Mouse (Mus musculus): ENCODE results near the gene Fam168a.

Gene Fam168a

DNA sequence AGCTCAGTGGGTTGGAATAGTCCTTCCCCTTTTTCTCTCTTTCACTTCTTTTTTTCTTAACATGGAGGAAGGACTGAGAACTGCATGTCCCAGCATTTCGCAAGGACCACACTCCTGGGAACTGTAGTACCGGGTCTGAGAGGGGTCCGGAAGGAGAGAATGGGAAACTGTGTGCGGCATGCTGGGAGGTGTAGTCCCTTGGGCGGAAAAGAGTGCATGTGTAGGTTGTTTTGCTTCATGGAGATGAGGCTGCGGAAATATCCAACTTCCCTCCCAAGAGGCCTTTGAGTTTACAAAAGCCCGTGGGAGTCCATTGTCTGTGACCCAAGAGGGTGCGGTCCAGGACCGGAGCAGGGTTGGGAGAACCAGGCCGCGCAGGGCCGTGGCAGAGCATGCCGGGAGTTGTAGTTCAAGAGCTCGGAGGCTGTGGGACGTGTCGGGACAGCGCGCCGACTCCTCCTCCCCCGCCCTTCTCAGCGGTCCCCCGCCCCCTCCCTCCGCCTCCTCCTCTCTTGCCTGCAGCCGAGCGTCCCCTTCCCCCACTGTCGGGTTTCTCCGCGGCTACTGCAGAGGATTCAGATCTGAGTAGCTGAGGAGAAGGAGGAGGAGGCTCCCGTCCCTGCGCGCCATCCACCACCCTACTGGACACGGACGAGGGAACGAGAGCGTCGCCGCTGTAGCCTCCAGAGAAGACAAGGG lies at the start of gene Fam168a:
Gene Fam168a (plus strand): TSS at position 493 of the 699 bp plus-strand sequence.
- peak; percentile 91 to 94 for DNase-seq (ENCODE audit: low spot score in 2 of 2)

DNA sequence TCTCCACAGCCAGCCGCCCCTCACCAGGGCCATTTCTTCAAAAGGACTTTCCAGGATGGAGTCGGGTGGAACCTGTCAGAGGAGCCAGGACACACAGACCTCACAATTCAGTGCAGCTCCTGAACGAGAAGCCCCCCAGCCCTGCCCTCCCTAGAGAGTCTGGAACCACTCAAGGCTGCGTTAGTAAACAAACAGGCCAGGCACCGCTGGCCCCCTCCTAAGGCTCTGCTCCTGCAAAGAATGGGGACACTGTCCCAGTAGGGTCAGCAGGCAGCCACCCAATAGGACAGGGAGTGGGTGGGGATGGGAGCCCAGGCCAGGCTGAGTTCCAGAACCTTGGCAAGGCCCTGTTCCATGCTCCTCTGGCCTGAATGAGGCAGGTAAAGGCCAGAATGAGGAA lies 49.7 kb upstream of the Fam168a start:
- peak in 1 of 2 experiments; percentile 38 for DNase-seq (ENCODE audit: low spot score in 2 of 2)

DNA sequence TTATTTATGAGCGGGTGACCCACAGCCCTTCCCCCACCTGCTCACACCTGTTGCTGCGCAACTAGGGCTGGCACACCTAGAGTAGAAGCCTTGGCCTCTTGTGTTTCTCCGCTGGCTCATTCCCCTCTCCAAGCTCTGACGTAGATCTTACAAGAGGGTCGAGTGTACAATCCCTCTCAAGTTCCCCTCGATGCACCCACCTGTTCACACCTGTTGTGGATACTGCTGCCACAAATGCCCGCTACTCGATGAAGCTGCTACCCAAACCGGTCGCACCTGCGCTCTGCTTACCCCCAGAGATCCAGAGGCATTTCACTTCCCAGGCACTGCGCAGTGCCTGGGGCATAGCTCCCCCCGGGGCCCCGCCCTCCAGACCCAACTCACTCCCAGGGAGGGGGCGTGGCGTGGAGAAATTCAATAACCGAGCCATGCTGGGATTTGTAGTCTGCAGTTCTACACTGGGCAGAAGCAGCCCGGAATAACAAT lies 48.3 kb upstream of the Fam168a start:
- no peak for DNase-seq (ENCODE audit: low spot score in 2 of 2)

DNA sequence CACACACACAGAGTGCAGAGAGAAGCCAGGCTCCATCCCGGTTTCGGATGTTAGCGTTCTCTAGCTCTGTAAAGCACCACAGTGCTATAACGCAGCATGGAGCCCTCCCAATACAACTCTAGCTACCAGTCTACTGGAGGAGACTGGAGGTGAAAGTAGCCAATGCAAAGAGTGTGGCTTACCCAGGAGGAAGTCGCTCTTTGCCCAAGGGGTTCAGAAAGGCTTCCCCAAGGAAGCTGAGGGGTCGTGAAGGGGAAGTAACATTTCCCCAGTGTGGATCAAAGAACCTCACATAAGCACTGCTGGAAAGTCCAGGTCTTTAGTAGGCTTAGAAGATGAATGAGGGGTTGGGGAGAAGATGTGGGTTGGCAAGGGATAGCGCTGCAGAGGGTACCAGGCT lies 45.2 kb upstream of the Fam168a start:
- DNase-seq (ENCODE audit: low spot score in 2 of 2) = no peak

DNA sequence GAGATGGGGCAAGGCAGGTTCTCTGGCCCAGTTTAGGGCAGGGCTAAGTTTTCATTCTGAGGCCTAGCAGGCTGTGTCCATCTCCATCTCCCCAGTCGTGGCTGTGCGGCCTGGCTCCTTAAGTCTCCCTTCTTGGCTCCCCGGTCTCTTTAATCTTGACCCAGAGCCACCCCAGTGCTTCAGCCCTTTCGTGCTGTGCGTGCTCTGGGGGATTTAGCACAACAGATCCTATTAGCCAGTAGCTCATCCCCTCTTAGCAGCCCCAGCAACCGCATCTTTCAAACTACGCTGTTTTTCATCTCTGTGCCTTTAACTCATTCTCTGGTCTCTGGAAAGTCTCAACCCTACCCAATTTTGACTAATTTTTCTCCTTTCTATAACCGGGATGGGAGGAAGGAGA lies 44.2 kb upstream of the Fam168a start, which contains the start of gene Plekhb1:
Gene Plekhb1 (minus strand): TSS at position 184 of the 400 bp plus-strand sequence.
- no peak for DNase-seq (ENCODE audit: low spot score in 2 of 2)

DNA sequence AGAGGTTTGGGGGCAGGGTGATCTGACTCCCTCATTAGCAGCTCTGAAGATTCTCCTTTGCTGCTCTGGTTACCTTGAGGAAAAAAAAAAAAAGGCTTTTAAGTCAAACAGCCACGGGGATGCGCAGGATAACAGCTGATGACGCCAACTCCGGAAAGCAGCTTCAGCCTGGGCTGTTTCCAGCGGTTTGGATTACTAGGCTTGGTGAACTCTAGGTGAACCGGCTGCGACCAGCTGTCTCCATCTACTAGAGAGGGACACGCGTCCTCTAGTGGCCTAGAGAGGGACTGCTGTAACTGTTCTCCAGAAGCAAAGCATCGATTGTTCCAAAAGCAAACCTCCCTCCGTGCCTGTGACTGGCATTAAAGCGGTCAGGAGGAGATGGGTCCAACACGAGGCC lies 43.2 kb upstream of the Fam168a start:
- peak; percentile 83 to 91 for DNase-seq (ENCODE audit: low spot score in 2 of 2)

DNA sequence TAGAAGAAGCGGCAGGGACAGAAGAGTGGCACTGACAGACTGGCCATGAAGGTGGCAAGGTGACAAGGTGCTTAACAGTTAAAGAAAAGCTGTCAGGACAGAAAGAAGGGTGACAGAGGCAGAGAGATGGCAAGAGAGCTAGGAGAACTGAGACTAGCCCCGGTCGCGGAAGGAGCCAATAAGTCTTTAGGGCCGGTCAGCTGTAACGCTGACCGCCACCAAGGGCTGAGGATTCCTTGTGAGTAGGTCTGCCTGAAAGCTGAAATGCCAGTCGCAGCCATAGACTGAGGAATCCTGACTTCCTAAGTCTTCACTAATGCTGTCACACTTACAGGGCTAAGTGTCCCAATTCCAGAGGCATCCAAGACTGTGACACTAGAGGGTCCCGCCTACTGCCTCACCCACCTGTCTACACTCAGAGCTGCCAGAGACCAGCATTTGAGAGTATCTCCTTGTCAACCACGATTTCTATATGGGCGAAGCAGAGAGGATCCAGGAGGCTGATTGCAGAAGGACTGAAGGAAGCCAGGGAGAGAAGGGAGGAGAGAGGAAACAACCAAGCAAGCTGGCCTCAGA lies 42.6 kb upstream of the Fam168a start:
- DNase-seq (ENCODE audit: low spot score in 2 of 2) = no peak

DNA sequence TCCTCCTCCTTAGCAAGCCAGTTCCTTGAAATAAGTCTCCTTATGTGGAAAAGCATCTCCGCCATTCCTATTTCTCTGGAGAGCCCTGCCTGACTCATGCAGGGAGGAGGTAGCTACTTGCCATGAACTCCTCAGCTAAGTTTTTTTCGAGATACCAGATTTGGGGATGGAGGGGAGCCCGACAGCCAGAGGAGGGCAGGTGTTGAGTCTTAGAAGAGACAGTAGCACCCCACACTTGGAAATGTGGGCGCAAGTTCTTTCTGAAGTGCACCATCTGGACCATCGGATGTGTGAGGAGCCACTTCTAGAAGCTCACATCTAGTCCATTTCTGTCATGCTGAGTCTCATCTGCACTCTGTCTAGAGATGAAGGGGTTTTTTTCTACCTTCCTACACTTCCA lies 35.8 kb upstream of the Fam168a start:
- DNase-seq (ENCODE audit: low spot score in 2 of 2) = peak; percentile 63 to 79

DNA sequence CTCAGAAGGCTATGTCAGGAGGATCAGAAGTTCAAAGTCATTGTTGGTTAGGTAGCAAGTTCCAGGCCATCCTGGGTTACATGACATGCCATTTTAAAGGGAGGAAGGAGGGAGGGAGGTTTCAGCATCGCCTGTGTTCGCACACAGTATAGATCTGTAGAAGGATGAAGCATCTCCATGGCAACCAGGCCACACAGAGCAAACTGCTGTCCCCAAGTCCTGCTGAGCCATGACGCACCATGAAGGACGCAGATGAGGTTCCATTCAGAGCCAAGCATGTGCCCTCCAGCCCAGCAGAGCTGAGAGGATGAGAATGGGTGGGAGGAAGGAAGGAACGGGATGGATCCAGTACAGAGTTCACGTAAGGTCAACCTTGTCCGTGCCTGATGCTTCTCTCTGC lies 33.0 kb upstream of the Fam168a start:
- DNase-seq (ENCODE audit: low spot score in 2 of 2) = no peak

DNA sequence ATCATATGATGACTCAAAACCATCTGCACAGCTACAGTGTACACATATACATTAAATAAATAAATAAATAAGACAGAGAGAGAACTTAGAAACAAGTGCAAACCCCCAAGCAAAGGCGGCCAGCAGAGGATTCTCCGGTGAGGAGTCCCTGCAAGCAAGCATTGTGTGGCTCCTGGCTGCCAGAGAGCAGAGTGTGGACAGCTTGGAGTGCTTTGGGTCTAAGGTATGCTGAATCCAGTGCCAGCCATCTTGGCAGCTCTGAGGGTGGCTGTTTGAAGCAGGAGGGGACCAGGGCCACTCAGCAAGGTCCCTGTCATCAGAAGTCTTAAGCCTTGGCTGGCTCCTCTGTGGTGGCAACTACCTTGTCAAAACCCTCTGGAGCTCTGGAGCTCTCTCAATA lies 31.5 kb upstream of the Fam168a start:
- no peak for DNase-seq (ENCODE audit: low spot score in 2 of 2)

DNA sequence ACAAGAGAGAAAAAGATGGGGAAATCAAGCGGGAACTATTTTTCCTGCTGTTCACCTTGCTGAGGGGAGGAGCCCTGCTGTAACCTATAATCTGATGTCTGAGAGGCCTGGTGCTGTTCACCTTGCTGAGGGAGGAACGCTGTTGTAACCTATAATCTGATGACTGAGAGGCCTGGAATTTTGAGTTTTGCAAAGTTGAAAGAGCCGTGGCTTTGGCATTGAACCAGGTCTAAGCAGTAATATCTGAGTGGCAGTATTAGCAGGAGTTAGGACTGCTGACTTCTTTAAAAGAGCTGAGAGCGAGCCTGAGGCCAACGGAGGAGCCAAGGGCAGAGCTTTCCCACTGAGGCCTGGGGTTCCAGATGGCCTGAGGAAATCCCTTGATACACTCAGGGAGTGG lies 28.4 kb upstream of the Fam168a start:
- DNase-seq (ENCODE audit: low spot score in 2 of 2) = no peak

DNA sequence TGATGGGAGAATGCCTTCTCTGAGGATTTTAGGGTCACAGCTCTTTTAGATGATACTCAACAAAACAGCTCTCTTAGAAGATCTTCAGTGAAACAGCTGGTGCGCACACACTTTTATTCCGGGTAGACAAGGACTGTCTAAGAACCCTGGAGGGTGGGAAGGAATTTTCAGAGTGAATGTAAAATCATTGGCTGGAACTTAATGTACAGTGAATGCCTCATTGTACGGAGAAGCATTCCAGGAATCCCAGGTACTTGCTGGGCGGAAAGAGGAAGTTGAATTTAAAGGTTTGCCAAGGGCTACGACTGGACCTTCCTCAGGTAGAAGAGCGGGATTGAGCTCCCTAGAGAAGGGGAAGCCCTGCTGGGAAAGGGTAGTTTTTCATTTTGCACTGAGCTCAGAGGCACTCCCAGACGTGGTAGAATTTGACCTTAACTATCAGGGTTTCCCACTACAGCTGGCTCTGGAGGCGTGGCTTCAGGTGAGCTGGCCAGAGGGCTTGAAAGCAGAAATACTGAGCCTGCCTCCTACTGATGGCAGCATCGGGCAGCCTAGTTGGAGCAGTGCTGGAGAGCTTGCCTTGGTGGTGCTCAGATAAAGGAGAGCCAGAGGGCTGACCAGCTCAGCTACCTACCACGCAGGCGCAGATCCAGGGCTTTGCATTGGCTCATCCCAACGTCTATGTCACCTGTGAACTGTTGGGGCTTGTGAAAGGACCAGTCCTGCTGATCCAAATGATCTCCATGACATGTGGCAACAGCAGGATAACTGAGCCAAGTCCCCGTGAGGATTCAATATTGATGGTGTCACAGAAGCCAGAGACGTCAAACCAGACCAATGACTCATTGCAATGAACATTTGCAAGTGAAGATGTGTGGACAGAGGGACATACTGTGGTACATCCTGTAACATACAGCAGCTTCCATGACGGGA lies 27.2 kb upstream of the Fam168a start:
- DNase-seq (ENCODE audit: low spot score in 2 of 2) = no peak

DNA sequence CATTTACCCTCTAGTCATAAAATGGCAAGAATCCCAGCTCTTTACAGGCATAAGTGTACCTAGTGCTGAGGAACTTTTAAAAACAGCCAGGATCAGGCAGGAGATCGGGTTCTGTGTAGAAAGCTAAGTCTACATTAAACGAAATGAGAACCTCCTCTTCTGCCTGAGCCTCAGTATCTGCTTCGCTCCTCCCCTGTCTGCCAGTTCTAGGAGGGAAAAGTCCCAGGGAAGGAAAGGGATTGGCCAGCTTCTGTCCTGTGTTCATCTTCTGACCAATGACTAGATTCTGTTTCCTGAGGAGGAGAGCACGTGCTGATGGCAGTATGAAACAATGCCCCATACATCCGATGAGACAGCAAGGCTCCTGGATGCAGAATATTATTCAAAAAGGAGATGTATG lies 25.3 kb upstream of the Fam168a start:
- DNase-seq (ENCODE audit: low spot score in 2 of 2) = peak; percentile 28 to 38

DNA sequence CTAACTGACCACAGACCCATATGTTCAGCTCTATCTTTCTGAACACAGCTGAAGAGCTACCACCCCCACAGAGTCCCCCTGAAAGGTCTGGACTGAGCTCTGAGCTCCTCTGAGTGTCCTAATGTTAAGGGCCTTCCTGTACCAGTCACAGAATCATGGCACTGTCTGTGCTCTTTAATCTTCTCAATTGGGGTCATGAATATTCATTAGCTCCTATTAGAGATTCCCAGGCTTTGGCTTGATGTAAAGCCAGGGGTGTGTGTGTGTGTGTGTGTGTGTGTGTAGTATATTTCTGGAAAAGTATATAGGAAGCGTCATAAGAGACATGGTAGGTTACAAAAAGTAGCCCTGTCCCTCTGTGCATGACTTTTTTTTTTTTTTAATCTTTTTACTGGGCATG lies 23.2 kb upstream of the Fam168a start:
- no peak for DNase-seq (ENCODE audit: low spot score in 2 of 2)

DNA sequence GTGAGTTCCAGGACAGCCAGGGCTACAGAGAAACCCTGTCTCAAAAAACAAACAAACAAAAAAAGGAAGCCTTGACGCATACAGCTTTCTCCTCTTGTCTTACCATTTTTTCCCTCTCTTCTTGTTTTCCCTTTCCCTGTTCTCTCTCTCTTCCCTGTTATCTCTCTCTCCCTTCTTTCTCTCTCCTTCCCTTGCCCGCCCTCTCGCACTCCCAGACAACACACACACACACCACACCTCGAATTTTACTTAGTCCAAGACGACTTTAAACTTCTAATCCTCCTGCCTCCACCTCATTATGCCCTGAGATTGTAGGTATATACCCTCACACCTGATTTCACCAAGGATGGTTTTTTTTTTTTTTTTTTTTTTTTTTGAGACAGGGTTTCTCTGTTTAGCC lies 22.4 kb upstream of the Fam168a start:
- no peak for DNase-seq (ENCODE audit: low spot score in 2 of 2)

DNA sequence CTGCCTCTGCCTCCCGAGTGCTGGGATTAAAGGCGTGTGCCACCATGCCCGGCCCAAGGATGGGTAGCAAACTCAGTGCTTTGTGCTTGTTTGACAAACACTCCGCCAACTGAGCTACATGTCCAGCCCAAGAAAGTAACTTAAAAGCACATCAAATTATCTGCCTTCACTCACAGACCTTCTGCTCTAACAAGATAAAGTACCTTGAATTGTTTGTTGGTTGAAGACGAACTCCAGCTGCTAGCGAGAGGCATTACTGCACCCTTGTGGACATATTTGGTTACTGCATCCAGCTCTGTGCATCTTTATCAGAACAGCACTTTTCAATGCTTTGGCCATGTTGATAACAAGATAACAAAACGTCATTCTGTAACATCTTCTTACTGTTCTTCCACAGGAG lies 21.9 kb upstream of the Fam168a start:
- peak; percentile 43 to 78 for DNase-seq (ENCODE audit: low spot score in 2 of 2)

DNA sequence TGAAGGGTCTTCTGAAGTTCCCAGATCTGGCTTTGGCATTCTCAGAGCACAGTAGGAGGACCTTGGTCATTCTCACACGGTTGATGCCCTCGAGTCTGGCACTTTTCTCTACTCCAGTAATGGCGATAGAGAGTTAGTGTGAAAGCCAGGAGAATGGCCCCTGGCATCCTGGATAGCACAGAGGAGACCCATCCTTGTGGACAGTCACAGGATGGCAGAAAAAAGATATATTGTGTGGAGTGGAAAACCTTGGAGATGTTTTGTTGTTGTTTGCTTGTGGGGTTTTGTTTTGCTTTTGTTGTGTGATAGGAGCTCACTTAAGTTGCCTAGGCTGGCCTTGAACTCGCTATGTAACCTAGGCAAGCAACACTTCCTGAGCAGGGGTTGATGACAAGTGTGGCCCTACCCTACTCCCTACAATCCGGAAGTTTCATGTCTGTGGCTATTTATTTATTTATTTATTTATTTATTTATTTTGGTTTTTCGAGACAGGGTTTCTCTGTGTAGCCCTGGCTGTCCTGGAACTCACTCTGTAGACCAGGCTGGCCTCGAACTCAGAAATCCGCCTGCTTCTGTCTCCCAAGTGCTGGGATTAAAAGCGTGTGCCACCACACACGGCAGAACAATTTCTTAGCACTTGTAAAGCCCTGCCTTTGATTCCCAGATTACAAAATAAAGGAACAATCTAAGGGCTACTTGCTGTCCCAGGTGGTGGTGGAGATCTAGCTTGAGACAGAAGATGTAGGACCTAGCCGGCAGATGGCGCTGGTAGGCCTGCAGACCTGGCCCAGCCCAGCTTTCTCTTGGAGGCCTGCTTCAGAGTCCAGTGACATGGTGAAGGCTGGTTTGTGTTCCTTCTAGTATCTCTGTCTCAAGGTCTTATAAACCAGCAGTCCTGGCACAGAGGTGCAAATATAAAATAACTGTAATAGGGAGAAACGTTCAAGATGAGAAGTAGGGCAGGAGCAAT lies 21.1 kb upstream of the Fam168a start:
- DNase-seq (ENCODE audit: low spot score in 2 of 2) = peak; percentile 45 to 66

DNA sequence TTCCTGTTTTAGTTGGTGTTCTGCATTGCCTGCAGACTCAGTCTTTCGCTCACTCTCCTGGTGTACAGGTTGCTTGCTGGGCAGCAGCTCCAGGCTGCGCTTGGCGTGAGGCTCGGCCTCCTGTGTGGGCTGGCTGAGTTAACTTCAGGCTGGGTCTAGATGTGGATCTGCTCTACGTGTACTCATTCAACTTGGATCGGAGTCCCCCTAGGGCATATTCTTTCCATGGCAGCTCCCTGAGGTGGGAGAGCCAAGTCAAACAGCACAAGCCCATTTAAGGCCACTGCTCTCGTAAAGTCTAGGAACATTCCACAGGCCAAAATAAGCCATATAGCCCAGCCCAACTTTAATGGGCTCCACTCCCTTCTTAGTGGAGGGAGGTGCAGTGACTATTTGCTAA lies 18.0 kb upstream of the Fam168a start:
- no peak for DNase-seq (ENCODE audit: low spot score in 2 of 2)

DNA sequence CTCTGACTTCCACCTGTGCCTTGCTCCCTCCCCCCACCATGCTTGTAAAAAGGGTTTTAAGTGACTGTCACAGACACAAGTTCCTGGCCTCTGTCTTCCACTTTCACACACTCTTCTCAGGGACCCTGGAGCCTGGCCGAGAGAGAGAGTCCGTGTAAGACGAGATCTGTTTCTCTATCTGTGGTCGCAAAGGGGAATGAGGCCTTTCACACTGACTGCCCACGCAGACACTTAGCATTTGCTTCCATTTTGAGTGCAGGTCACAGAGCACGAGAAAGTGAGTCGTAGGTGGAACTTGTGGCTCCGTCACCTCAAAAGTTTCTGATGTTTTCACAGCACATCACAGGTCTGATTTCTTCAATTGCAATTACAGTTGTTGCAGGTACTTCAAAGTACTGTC lies 13.2 kb upstream of the Fam168a start:
- DNase-seq (ENCODE audit: low spot score in 2 of 2) = no peak

DNA sequence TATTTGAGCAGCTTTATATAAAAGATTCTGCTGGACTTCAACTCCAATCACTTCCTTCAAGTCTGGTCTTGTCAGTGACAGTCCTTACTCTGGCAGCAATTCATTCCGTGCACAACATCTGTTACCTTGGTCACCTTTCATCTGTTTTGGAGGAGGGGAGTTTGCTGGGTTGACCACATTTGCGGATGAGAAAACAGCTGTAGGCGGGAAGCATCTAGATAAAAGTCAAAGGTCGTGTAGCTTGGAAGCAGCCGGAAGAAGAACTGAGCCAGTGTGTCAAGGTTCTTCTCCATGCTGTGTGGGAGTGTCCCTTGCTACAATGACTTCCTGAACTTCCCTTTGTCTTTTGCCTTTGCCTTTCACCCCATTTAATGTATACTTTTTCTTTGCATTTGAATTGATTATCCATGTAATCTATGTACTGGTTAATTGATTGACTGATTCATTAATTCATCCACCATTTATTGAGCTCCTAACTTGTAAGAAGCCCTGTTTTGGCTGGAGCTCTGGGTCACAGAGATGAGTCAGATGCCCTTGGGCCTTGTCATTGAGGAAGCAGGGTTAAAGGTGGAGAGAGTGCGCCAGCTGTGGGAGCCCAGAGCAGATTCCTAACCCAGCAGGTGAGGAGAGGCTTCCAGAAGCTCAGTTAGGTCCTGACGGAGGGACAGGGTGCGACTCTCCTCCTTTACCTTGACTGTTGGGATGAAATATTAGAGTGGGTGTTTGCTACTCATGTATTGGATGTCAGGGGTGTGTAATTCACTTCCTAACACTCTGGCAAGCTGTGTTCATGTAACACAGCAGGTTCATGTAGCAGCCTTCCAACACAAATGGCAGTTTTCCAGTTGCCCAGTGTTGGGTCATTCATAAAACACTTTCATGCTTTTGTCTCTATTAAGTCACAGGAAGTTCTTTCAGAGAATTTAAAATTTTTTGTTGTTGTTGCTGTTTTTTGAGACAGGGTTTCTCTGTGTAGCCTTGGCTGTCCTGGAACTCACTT lies 6.4 kb upstream of the Fam168a start:
- no peak for DNase-seq (ENCODE audit: low spot score in 2 of 2)
